In the genomic region with DNA sequence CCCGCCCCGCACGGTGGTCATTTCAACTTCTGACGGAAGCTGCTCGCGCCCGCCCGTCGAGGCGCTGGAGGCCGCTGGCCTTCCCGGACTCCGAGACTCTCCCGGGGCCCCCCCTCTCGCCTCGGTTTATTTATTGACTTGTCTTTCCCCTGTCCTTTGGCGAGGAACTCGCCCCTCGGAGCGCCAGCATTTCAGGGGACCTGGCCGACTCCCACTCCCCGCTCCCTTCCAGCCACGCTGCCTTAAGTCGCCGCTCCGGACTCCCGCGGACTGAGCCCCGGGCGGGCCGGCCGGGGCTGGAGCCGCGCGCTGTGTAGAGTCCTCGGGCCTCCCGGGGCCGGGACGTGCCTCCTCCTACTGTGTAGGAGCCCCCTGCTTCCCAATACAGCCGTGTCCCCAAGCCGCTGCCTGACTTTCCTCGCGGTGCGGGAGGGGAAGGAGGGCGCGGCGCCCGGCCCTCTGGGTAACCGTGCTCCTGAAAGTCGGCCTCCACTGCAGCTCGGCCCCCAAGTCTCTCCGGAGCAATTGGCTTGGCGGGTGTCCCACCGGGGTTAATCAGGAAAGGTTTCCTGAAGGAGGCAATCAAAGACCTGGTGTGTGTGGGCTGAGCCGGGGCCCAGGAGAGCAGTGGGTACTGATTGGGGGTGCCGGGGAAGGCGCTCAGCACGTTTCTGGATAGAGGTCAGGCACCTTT, we compare ENCODE assay signal across 8 mouse cellular contexts. TPM values are rescaled to one million over a fixed set of nuclear protein-coding genes. Genes with fewer than 3 reads are reported as not detected.
DNase-seq lines count a peak whose midpoint lies in the region; ATAC-seq and TF ChIP-seq lines count a peak whose summit lies in the region.

No protein-coding gene starts in this region.

- TF ChIP-seq CTCF in stomach, postnatal 0 days (IDR thresholded peaks at IDR 0.05; ENCODE audit: low read depth): no peak

- peak; percentile 24; the same call in 1 of the 2 replicates for ATAC-seq in heart, embryonic 12.5 days (ENCODE audit: insufficient number of reproducible peaks, low FRiP score)
- ATAC-seq in kidney, embryonic 14.5 days (ENCODE audit: low FRiP score, low TSS enrichment): peak; percentile 48; the same call in 1 of the 2 replicates
- ATAC-seq in stomach, postnatal 0 days (ENCODE audit: low FRiP score, low TSS enrichment): no peak
- ATAC-seq in erythroid progenitor cell, adult 5-6 weeks (replicated peaks; ENCODE audit: low FRiP score, poor library complexity, severe bottlenecking): no peak

- peak overlapping the region; percentile 70 for H3K9ac ChIP-seq in heart, embryonic 12.5 days
- peak overlapping the region; percentile 64 for H3K9ac ChIP-seq in kidney, embryonic 14.5 days (ENCODE audit: low read depth, low read length)
- H3K9ac ChIP-seq in stomach, postnatal 0 days (ENCODE audit: low read length): peak overlapping the region; percentile 8; the same call in 1 of the 2 replicates

- DNase-seq in ovary, postnatal 36 days (ENCODE audit: low spot score): peak; percentile 30
- no peak for DNase-seq in ovary, adult 18-20 months (ENCODE audit: low spot score)
- peak; percentile 42 for DNase-seq in cerebellum, adult 9-11 months
- DNase-seq in lung, postnatal 4 days: peak; percentile 44 to 52
- peak; percentile 38 for DNase-seq in stomach, postnatal 0 days (ENCODE audit: low spot score)

- H3K36me3 ChIP-seq in heart, embryonic 12.5 days: peaks cover 38% of the 10 kb centered on the region
- peaks cover 33% of the 10 kb centered on the region for H3K36me3 ChIP-seq in kidney, embryonic 14.5 days (ENCODE audit: control insufficient read depth, insufficient read depth, low read length)
- peaks cover 6% of the 10 kb centered on the region; the same call in 1 of the 2 replicates for H3K36me3 ChIP-seq in stomach, postnatal 0 days (ENCODE audit: control insufficient read depth, insufficient read depth, low read length)

- peak overlapping the region; percentile 45 for H3K4me3 ChIP-seq in heart, embryonic 12.5 days
- peak overlapping the region; percentile 41 for H3K4me3 ChIP-seq in kidney, embryonic 14.5 days (ENCODE audit: low read length)
- peak overlapping the region; percentile 15 for H3K4me3 ChIP-seq in stomach, postnatal 0 days (ENCODE audit: low read depth, low read length)

- 2% methylated on average over 57 of the region's 58 CpGs for WGBS in heart, embryonic 12.5 days
- 2% methylated on average over 57 of the region's 58 CpGs for WGBS in kidney, embryonic 14.5 days
- 24% methylated on average over 56 of the region's 58 CpGs for WGBS in stomach, postnatal 0 days

- no peak overlapping the region for H3K27ac ChIP-seq in heart, embryonic 12.5 days (ENCODE audit: poor library complexity, severe bottlenecking)
- H3K27ac ChIP-seq in kidney, embryonic 14.5 days (ENCODE audit: low read depth, low read length): no peak overlapping the region
- no peak overlapping the region for H3K27ac ChIP-seq in stomach, postnatal 0 days (replicated peaks)

- 0 out of 2 replicates have a peak, but pooled peaks cover 6% of the 10 kb centered on the region for H3K9me3 ChIP-seq in heart, embryonic 12.5 days (replicated peaks)
- H3K9me3 ChIP-seq in kidney, embryonic 14.5 days (ENCODE audit: control insufficient read depth, low read length): no peaks in the 10 kb centered on the region
- H3K9me3 ChIP-seq in stomach, postnatal 0 days (ENCODE audit: control insufficient read depth, low read length): no peaks in the 10 kb centered on the region

- no peak for TF ChIP-seq EP300 in stomach, postnatal 0 days (optimal IDR thresholded peaks at IDR 0.05)

- H3K4me1 ChIP-seq in heart, embryonic 12.5 days (replicated peaks): peaks cover 21% of the 10 kb centered on the region
- H3K4me1 ChIP-seq in kidney, embryonic 14.5 days (ENCODE audit: control insufficient read depth, insufficient read depth, low read length): peaks cover 11% of the 10 kb centered on the region; the same call in 1 of the 2 replicates
- H3K4me1 ChIP-seq in stomach, postnatal 0 days (replicated peaks; ENCODE audit: control insufficient read depth, insufficient read depth): no peaks in the 10 kb centered on the region

- peaks cover 52% of the 10 kb centered on the region for H3K27me3 ChIP-seq in heart, embryonic 12.5 days (replicated peaks)
- H3K27me3 ChIP-seq in kidney, embryonic 14.5 days (ENCODE audit: control insufficient read depth, insufficient read depth, low read length): peaks cover 29% of the 10 kb centered on the region
- no peaks in the 10 kb centered on the region; the same call in 1 of the 2 replicates for H3K27me3 ChIP-seq in stomach, postnatal 0 days (ENCODE audit: control insufficient read depth, insufficient read depth, low read length)

- H3K4me2 ChIP-seq in heart, embryonic 12.5 days: peak overlapping the region; percentile 77
- peak overlapping the region; percentile 60 for H3K4me2 ChIP-seq in kidney, embryonic 14.5 days (replicated peaks; ENCODE audit: low read depth, low read length)
- peak overlapping the region; percentile 42 for H3K4me2 ChIP-seq in stomach, postnatal 0 days (replicated peaks; ENCODE audit: low read depth)

RNA-seq across cellular contexts. Expression of gene Sema6c, which starts 13.1 kb away (rescaled TPM):
- polyA plus RNA-seq in heart, embryonic 12.5 days (2016; fragmentation: Nextera tagmentation; extraction: Ambion mirVana): 3.6 and 5.5 TPM in 2 replicates
- 5.3 and 5.8 TPM in 2 replicates for polyA plus RNA-seq in kidney, embryonic 14.5 days (2014; fragmentation: Nextera tagmentation; extraction: Ambion mirVana)
- polyA plus RNA-seq in stomach, postnatal 0 days (2015; fragmentation: Nextera tagmentation; extraction: Ambion mirVana): 1.7 and 2.2 TPM in 2 replicates
- total RNA-seq in erythroid progenitor cell, adult 5-6 weeks (2015; ENCODE audit: low replicate concordance): not detected in 2 replicates
- not detected in 2 replicates for total RNA-seq in erythroid progenitor cell, adult 5-6 weeks (2017; ENCODE audit: low replicate concordance)

RNA-seq across cellular contexts. Expression of gene Tnfaip8l2, which starts 31.2 kb away (rescaled TPM):
- 0.62 and 0.91 TPM in 2 replicates for polyA plus RNA-seq in heart, embryonic 12.5 days (2016; fragmentation: Nextera tagmentation; extraction: Ambion mirVana)
- polyA plus RNA-seq in kidney, embryonic 14.5 days (2014; fragmentation: Nextera tagmentation; extraction: Ambion mirVana): 2.1 TPM in 2 replicates
- polyA plus RNA-seq in stomach, postnatal 0 days (2015; fragmentation: Nextera tagmentation; extraction: Ambion mirVana): 5.0 and 5.3 TPM in 2 replicates
- 7.5 and 18.0 TPM in 2 replicates for total RNA-seq in erythroid progenitor cell, adult 5-6 weeks (2015; ENCODE audit: low replicate concordance)
- total RNA-seq in erythroid progenitor cell, adult 5-6 weeks (2017; ENCODE audit: low replicate concordance): 4.4 and 8.6 TPM in 2 replicates

RNA-seq across cellular contexts. Expression of gene Lysmd1, which starts 39.5 kb away (rescaled TPM):
- 8.1 and 9.1 TPM in 2 replicates for polyA plus RNA-seq in heart, embryonic 12.5 days (2016; fragmentation: Nextera tagmentation; extraction: Ambion mirVana)
- 6.9 and 9.1 TPM in 2 replicates for polyA plus RNA-seq in kidney, embryonic 14.5 days (2014; fragmentation: Nextera tagmentation; extraction: Ambion mirVana)
- polyA plus RNA-seq in stomach, postnatal 0 days (2015; fragmentation: Nextera tagmentation; extraction: Ambion mirVana): 9.6 and 10.1 TPM in 2 replicates
- 4.6 and 8.3 TPM in 2 replicates for total RNA-seq in erythroid progenitor cell, adult 5-6 weeks (2015; ENCODE audit: low replicate concordance)
- total RNA-seq in erythroid progenitor cell, adult 5-6 weeks (2017; ENCODE audit: low replicate concordance): 7.0 and 8.1 TPM in 2 replicates

RNA-seq across cellular contexts. Expression of gene Scnm1, which starts 39.6 kb away (rescaled TPM):
- 48.6 and 52.7 TPM in 2 replicates for polyA plus RNA-seq in heart, embryonic 12.5 days (2016; fragmentation: Nextera tagmentation; extraction: Ambion mirVana)
- 69.6 and 84.7 TPM in 2 replicates for polyA plus RNA-seq in kidney, embryonic 14.5 days (2014; fragmentation: Nextera tagmentation; extraction: Ambion mirVana)
- polyA plus RNA-seq in stomach, postnatal 0 days (2015; fragmentation: Nextera tagmentation; extraction: Ambion mirVana): 39.5 and 42.9 TPM in 2 replicates
- 35.0 and 41.1 TPM in 2 replicates for total RNA-seq in erythroid progenitor cell, adult 5-6 weeks (2015; ENCODE audit: low replicate concordance)
- 34.9 and 43.6 TPM in 2 replicates for total RNA-seq in erythroid progenitor cell, adult 5-6 weeks (2017; ENCODE audit: low replicate concordance)

RNA-seq across cellular contexts. Expression of gene Gabpb2, which starts 44.3 kb away (rescaled TPM):
- polyA plus RNA-seq in heart, embryonic 12.5 days (2016; fragmentation: Nextera tagmentation; extraction: Ambion mirVana): 7.7 and 8.9 TPM in 2 replicates
- 9.7 and 15.4 TPM in 2 replicates for polyA plus RNA-seq in kidney, embryonic 14.5 days (2014; fragmentation: Nextera tagmentation; extraction: Ambion mirVana)
- 3.3 and 3.4 TPM in 2 replicates for polyA plus RNA-seq in stomach, postnatal 0 days (2015; fragmentation: Nextera tagmentation; extraction: Ambion mirVana)
- total RNA-seq in erythroid progenitor cell, adult 5-6 weeks (2015; ENCODE audit: low replicate concordance): 98.9 and 104 TPM in 2 replicates
- total RNA-seq in erythroid progenitor cell, adult 5-6 weeks (2017; ENCODE audit: low replicate concordance): 157 and 160 TPM in 2 replicates

Comparison
In these comparisons a context has a peak if more than half of its experiments do, and no peak if none do; other contexts are left out.
1. ATAC-seq: peak in heart, embryonic 12.5 days (single experiment) and kidney, embryonic 14.5 days (single experiment); none in stomach, postnatal 0 days (single experiment) and erythroid progenitor cell, adult 5-6 weeks (single experiment).
2. H3K9ac ChIP-seq: peak in every context shown above with its lines; median percentile 70 in heart, embryonic 12.5 days; 64 in kidney, embryonic 14.5 days; 8 in stomach, postnatal 0 days.
3. Peak in every context shown above with its lines, with median percentiles within 50 percentile points of each other: H3K4me2 ChIP-seq and H3K4me3 ChIP-seq.